Mouse (Mus musculus): ENCODE data around the gene Gm6096. TPM values are rescaled to one million over a fixed set of nuclear protein-coding genes. Genes with fewer than 3 reads are reported as not detected.

Gm6096 gene
- polyA plus RNA-seq, 1 experiment from 2014 or later = 0.57 TPM

GRCm38 (mm10) chr7:34242176-34242575 lies 8.7 kb upstream of the Gm6096 start:
- H3K4me3 ChIP-seq = no peak overlapping the region
- WGBS = 93% methylated on average over 11 of the region's 11 CpGs
- ATAC-seq (ENCODE audit: borderline replicate concordance, extremely low read depth, low FRiP score, low TSS enrichment) = no peak
- no peak overlapping the region for H3K27ac ChIP-seq
- H3K4me1 ChIP-seq = no peaks in the 10 kb centered on the region
- H3K9ac ChIP-seq = no peak overlapping the region
- H3K9me3 ChIP-seq = no peaks in the 10 kb centered on the region
- H3K4me2 ChIP-seq = no peak overlapping the region
- H3K27me3 ChIP-seq = no peaks in the 10 kb centered on the region
- peaks cover 80% of the 10 kb centered on the region for H3K36me3 ChIP-seq

DNA sequence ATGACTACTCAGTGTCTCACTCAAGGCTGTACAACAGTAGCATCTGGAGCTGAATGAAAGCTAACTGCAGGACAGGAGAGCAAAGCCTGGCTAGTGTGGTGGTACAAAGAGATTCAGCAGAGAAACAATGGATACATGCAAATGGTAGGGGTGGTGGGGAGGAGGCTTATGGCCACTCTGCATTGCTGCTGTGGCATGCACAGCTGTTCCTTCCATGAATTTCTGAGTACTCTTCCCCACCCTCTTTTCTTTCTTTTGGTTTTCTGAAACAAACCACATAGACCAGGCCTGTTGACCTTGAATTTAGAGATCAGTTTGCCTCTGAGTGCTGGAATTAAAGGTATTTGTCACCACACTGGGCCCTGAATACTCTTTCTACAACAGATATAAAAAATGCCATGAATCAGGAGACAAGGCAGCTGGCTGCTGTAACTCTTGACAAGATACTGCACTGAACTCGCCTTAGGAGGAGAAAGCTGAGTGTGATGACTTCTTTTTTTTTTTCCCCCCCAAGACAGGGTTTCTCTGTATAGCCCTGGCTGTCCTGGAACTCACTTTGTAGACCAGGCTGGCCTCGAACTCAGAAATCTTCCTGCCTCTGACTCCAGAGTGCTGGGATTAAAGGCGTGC lies 3.9 kb upstream of the Gm6096 start:
- no peaks in the 10 kb centered on the region for H3K9me3 ChIP-seq
- no peak overlapping the region for H3K4me2 ChIP-seq
- H3K27ac ChIP-seq = no peak overlapping the region
- H3K36me3 ChIP-seq = peaks cover 73% of the 10 kb centered on the region
- no peaks in the 10 kb centered on the region for H3K4me1 ChIP-seq
- H3K4me3 ChIP-seq = no peak overlapping the region
- ATAC-seq (ENCODE audit: borderline replicate concordance, extremely low read depth, low FRiP score, low TSS enrichment) = no peak
- 88% methylated on average over 3 of the region's 3 CpGs for WGBS
- H3K9ac ChIP-seq = no peak overlapping the region
- H3K27me3 ChIP-seq = no peaks in the 10 kb centered on the region

GRCm38 (mm10) chr7:34252030-34252429 lies 1.2 kb downstream of the Gm6096 start:
- no peak for ATAC-seq (ENCODE audit: borderline replicate concordance, extremely low read depth, low FRiP score, low TSS enrichment)
- peaks cover 67% of the 10 kb centered on the region for H3K36me3 ChIP-seq
- H3K27me3 ChIP-seq = no peaks in the 10 kb centered on the region
- no peak overlapping the region for H3K9ac ChIP-seq
- H3K9me3 ChIP-seq = no peaks in the 10 kb centered on the region
- no peaks in the 10 kb centered on the region; the same call in 1 of the 2 replicates for H3K4me1 ChIP-seq
- no peak overlapping the region for H3K4me2 ChIP-seq
- no peak overlapping the region for H3K27ac ChIP-seq
- H3K4me3 ChIP-seq = no peak overlapping the region
- WGBS = 71% methylated on average over 2 of the region's 2 CpGs

DNA sequence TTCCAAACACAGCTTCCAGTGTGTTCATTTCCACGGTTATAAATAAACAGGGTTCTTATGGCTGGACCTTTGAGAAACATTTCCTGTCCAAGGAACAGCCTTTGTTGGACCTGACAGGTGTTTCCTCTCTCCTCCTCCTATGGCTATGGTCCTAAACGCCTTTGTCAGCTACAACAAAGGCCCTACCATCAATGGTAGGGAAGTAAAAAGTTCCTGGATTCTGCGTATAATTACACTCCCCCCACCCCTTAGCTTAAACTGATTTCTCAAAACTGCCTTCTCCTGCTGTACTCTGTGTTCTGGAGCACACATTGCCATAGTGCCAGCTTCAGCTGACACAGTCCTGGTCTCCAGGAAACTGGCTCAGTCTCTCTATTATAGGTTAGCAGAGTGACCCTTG lies 4.3 kb downstream of the Gm6096 start:
- no peak overlapping the region for H3K4me2 ChIP-seq
- 75% methylated on average over 3 of the region's 3 CpGs for WGBS
- H3K27ac ChIP-seq = 0 out of 2 replicates have a peak overlapping the region, but pooled peaks have one; percentile 66
- no peaks in the 10 kb centered on the region; the same call in 1 of the 2 replicates for H3K4me1 ChIP-seq
- peak; percentile 69 for ATAC-seq (ENCODE audit: borderline replicate concordance, extremely low read depth, low FRiP score, low TSS enrichment)
- no peaks in the 10 kb centered on the region for H3K27me3 ChIP-seq
- H3K9me3 ChIP-seq = no peaks in the 10 kb centered on the region
- H3K9ac ChIP-seq = no peak overlapping the region
- no peak overlapping the region for H3K4me3 ChIP-seq
- H3K36me3 ChIP-seq = peaks cover 66% of the 10 kb centered on the region

DNA sequence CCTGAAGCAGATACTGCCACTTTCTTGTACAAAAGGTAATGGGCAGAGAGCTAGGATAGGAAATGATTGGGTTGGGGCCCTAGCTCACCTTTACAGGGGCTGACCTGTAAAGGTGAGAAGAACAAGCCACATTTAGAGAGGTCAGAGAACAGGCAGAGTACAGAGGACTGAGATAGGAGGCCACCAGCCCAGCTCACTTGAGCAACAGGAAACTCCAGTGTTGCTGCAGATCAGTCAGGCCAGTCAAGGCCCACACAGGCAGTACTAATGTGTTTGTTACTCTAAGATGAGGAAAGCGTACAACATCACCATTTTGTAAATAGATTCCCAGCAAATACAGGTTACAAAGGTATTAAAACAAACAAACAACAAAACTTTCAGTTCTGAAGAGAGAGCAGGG lies 5.1 kb downstream of the Gm6096 start:
- H3K9me3 ChIP-seq = no peaks in the 10 kb centered on the region
- no peak overlapping the region for H3K4me2 ChIP-seq
- ATAC-seq (ENCODE audit: borderline replicate concordance, extremely low read depth, low FRiP score, low TSS enrichment) = no peak
- H3K9ac ChIP-seq = no peak overlapping the region
- 74% methylated on average over 1 of the region's 1 CpGs for WGBS
- H3K27ac ChIP-seq = peak overlapping the region; percentile 66
- no peaks in the 10 kb centered on the region; the same call in 1 of the 2 replicates for H3K4me1 ChIP-seq
- no peak overlapping the region for H3K4me3 ChIP-seq
- H3K27me3 ChIP-seq = no peaks in the 10 kb centered on the region
- H3K36me3 ChIP-seq = peaks cover 66% of the 10 kb centered on the region

DNA sequence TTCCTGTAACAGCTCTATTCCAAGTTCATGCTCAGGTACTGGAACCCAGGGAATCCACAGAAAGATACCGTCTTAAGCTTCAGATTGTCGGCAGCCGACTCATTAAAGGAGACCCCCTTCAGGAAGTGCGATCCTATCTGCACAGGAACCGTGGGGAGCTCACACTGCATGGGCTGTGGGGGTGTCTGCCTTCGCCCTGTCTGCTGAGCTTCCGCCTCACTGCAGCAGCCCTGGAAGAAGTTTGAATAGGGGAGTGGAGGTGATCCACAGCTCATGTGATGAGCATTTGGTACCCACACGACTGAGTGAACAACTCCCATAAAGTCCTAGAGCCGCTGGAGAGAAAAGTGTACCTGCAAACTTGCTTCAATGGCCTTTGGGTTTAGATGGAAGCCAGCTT lies 6.4 kb downstream of the Gm6096 start:
- no peak for ATAC-seq (ENCODE audit: borderline replicate concordance, extremely low read depth, low FRiP score, low TSS enrichment)
- 75% methylated on average over 9 of the region's 9 CpGs for WGBS

GRCm38 (mm10) chr7:34258407-34258806 lies 7.6 kb downstream of the Gm6096 start:
- H3K27ac ChIP-seq = no peak overlapping the region
- H3K9me3 ChIP-seq = no peaks in the 10 kb centered on the region
- WGBS = 94% methylated on average over 1 of the region's 1 CpGs
- no peaks in the 10 kb centered on the region for H3K27me3 ChIP-seq
- H3K4me1 ChIP-seq = no peaks in the 10 kb centered on the region; the same call in 1 of the 2 replicates
- no peak overlapping the region for H3K9ac ChIP-seq
- H3K36me3 ChIP-seq = peaks cover 78% of the 10 kb centered on the region
- no peak overlapping the region for H3K4me2 ChIP-seq
- H3K4me3 ChIP-seq = no peak overlapping the region
- no peak for ATAC-seq (ENCODE audit: borderline replicate concordance, extremely low read depth, low FRiP score, low TSS enrichment)

More for the DNA sequence above, 6.4 kb downstream of the Gm6096 start:
- H3K27ac ChIP-seq = no peak overlapping the region
- H3K4me1 ChIP-seq = no peaks in the 10 kb centered on the region; the same call in 1 of the 2 replicates
- no peak overlapping the region for H3K4me2 ChIP-seq
- no peak overlapping the region for H3K9ac ChIP-seq
- no peak overlapping the region for H3K4me3 ChIP-seq
- no peaks in the 10 kb centered on the region for H3K27me3 ChIP-seq
- peaks cover 77% of the 10 kb centered on the region for H3K36me3 ChIP-seq
- no peaks in the 10 kb centered on the region for H3K9me3 ChIP-seq

DNA sequence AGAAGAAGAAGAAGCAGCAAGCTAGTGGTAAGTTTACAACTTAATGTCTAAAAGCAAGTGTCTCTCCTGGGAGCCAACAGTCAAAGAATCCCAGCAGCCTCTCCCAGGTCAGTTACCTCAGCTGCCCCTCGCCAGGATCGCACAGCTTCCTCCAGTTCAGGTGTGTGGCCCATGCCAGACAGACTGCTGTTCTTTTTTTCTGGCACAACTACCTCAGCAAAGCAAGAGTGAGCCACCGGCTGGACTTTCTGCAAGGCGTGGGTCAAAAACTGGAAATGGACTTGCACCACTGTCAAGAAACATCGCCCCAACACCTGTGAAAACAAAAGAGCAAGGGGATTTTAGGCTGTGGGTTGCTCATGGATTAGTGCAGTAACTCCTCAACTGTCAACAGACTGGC lies 12.6 kb downstream of the Gm6096 start:
- Histone ChIP-seq H3K36me3 (peaks cover 47% of the 10 kb centered on the region; the same call in 1 of the 2 replicates), H3K4me1 (0 out of 2 replicates have a peak, but pooled peaks cover 6% of the 10 kb centered on the region), H3K4me2 (no peak overlapping the region), H3K4me3 (no peak overlapping the region), H3K9ac (no peak overlapping the region), H3K9me3 (no peaks in the 10 kb centered on the region), H3K27me3 (no peaks in the 10 kb centered on the region), H3K27ac (no peak overlapping the region)
- WGBS = 87% methylated on average over 5 of the region's 5 CpGs
- ATAC-seq (ENCODE audit: borderline replicate concordance, extremely low read depth, low FRiP score, low TSS enrichment) = no peak

GRCm38 (mm10) chr7:34265876-34266346 lies 15.1 kb downstream of the Gm6096 start:
- Histone ChIP-seq H3K9ac (no peak overlapping the region), H3K4me3 (no peak overlapping the region), H3K9me3 (no peaks in the 10 kb centered on the region), H3K4me2 (no peak overlapping the region), H3K27me3 (no peaks in the 10 kb centered on the region), H3K36me3 (peaks cover 25% of the 10 kb centered on the region; the same call in 1 of the 2 replicates), H3K27ac (no peak overlapping the region), H3K4me1 (0 out of 2 replicates have a peak, but pooled peaks cover 6% of the 10 kb centered on the region)
- WGBS = 40% methylated on average over 5 of the region's 5 CpGs
- no peak for ATAC-seq (ENCODE audit: borderline replicate concordance, extremely low read depth, low FRiP score, low TSS enrichment)

GRCm38 (mm10) chr7:34266421-34266820 lies 15.6 kb downstream of the Gm6096 start:
- H3K9me3 ChIP-seq = no peaks in the 10 kb centered on the region
- peak overlapping the region; percentile 22; the same call in 1 of the 2 replicates for H3K27ac ChIP-seq
- peaks cover 21% of the 10 kb centered on the region; the same call in 1 of the 2 replicates for H3K36me3 ChIP-seq
- no peak overlapping the region for H3K9ac ChIP-seq
- H3K27me3 ChIP-seq = no peaks in the 10 kb centered on the region
- H3K4me3 ChIP-seq = no peak overlapping the region
- no peak for ATAC-seq (ENCODE audit: borderline replicate concordance, extremely low read depth, low FRiP score, low TSS enrichment)
- H3K4me1 ChIP-seq = 0 out of 2 replicates have a peak, but pooled peaks cover 6% of the 10 kb centered on the region
- no peak overlapping the region for H3K4me2 ChIP-seq

DNA sequence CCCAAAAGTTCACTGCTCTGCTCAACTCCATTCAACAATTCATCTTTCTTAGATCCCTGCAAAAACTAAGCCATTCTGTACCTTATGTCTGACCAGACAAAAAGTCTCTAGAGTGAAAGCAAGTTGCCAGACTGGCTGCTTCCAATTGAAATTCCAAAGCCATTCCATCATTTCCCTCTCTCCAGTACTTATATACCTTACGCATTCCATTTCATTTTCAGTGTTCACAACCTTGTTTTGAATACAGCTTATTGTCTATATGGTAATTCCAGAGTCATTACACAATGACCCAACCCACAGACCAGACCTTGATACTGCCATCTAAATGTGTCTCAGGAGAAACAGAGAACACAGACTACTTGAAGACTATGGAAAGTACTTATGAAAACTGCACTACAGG lies 17.6 kb downstream of the Gm6096 start:
- 0 out of 2 replicates have a peak, but pooled peaks cover 6% of the 10 kb centered on the region for H3K4me1 ChIP-seq
- no peak overlapping the region for H3K4me2 ChIP-seq
- no peak overlapping the region for H3K4me3 ChIP-seq
- no peak overlapping the region for H3K9ac ChIP-seq
- peak overlapping the region; percentile 69 for H3K27ac ChIP-seq
- 68% methylated on average over 1 of the region's 1 CpGs for WGBS
- no peaks in the 10 kb centered on the region for H3K27me3 ChIP-seq
- ATAC-seq (ENCODE audit: borderline replicate concordance, extremely low read depth, low FRiP score, low TSS enrichment) = no peak
- no peaks in the 10 kb centered on the region for H3K9me3 ChIP-seq
- 0 out of 2 replicates have a peak, but pooled peaks cover 3% of the 10 kb centered on the region for H3K36me3 ChIP-seq

- no peaks in the 10 kb centered on the region for H3K27me3 ChIP-seq
- no peaks in the 10 kb centered on the region for H3K4me1 ChIP-seq
- H3K27ac ChIP-seq = no peak overlapping the region
- peaks cover 3% of the 10 kb centered on the region; the same call in 1 of the 2 replicates for H3K36me3 ChIP-seq
- H3K9ac ChIP-seq = no peak overlapping the region
- WGBS = 71% methylated on average over 4 of the region's 4 CpGs
- H3K4me2 ChIP-seq = no peak overlapping the region
- H3K4me3 ChIP-seq = no peak overlapping the region
- no peak for ATAC-seq (ENCODE audit: borderline replicate concordance, extremely low read depth, low FRiP score, low TSS enrichment)
- no peaks in the 10 kb centered on the region for H3K9me3 ChIP-seq
These were observed 21.6 kb downstream of the Gm6096 start for GRCm38 (mm10) chr7:34272465-34272864.
